Mouse (Mus musculus) neutrophil, adult 5-6 weeks (primary cell): Measurements from ENCODE around the gene Gm11541. TPM values are rescaled to one million over a fixed set of nuclear protein-coding genes. Genes with fewer than 3 reads are reported as not detected.

Experiments
- ATAC-seq: fragments of 151-379, 151-347 bp; 2 replicates; pipeline ENCODE4 v1.8.0; 2017; ENCODE audit warnings: mild to moderate bottlenecking, moderate TSS enrichment; ENCODE audit not compliant: insufficient number of reproducible peaks, poor library complexity, low FRiP score, severe bottlenecking; ENCODE audit errors: extremely low read depth
- total RNA-seq: library from RNA; stranded (forward); fragments of 200-1000 nt; gene quantifications from 2 replicates; pipeline ENCODE4 v1.2.3, GENCODE M21; 2017

Gene Gm11541
- total RNA-seq, 1 experiment from 2014 or later: not detected

DNA sequence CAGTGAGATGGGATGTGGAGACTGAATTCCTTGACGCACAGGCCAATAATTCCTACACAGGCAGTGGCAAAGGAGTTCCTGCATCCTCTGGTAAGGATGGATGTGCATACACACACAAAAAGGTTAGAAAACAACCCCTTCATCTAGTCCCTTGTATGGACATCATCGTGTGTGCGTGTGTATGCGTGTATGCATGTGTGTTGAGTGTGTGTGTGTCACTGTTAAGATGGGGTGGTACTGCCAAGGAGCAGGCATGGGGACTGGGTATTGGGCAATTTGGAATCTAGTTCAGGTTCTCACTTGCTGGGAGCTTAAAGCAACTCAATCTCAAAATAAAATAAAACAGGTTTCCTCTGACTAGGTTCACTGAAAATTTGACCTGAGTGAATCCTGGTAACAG is 57.8 kb downstream of the Gm11541 start:
- ATAC-seq: no peak

Other genes starting within 250 kb of the Gm11541 start
- not detected in 2 replicates for gene Cacna1g, start 230.3 kb downstream of the Gm11541 start, total RNA-seq
- not detected in 2 replicates for gene Spata20, start 218.3 kb downstream of the Gm11541 start, total RNA-seq
- gene Epn3, start 204.5 kb downstream of the Gm11541 start, total RNA-seq: 2.0 and 2.4 TPM in 2 replicates
- not detected in 2 replicates for gene Mycbpap, start 182.8 kb downstream of the Gm11541 start, total RNA-seq
- 2.3 and 3.3 TPM in 2 replicates for gene Rsad1, start 155.2 kb downstream of the Gm11541 start, total RNA-seq
- 0.23 and 0.25 TPM in 2 replicates for gene Chad, start 139.5 kb downstream of the Gm11541 start, total RNA-seq
- gene Acsf2, start 102.6 kb downstream of the Gm11541 start, total RNA-seq: 19.8 and 22.8 TPM in 2 replicates
- gene Lrrc59, start 74.7 kb downstream of the Gm11541 start, total RNA-seq: 37.4 and 38.2 TPM in 2 replicates
- gene Mrpl27, start 50.7 kb downstream of the Gm11541 start, total RNA-seq: 8.6 and 13.8 TPM in 2 replicates
- 0.47 and 1.8 TPM in 2 replicates for gene Eme1, start 50.5 kb downstream of the Gm11541 start, total RNA-seq
- gene Xylt2, start 27.0 kb downstream of the Gm11541 start, total RNA-seq: 7.2 and 8.7 TPM in 2 replicates
- not detected in 2 replicates for gene Cdc34b, start 37.3 kb upstream of the Gm11541 start, total RNA-seq
- gene Tmem92, start 78.2 kb upstream of the Gm11541 start, total RNA-seq: not detected in 2 replicates
- not detected in 2 replicates for gene Col1a1, start 231.7 kb upstream of the Gm11541 start, total RNA-seq